Mouse (Mus musculus) right cerebral cortex, postnatal 25 days (tissue): Measurements from ENCODE around the gene Mrgprx2.
"Not testable (repeated sequence)": the region's sequence is repeated elsewhere in the genome, so short reads cannot be mapped to it uniquely, and the experiment has no call there.

Experiments
- DNase-seq: peaks from one replicate; pipeline ENCODE4 v3.0.0; 2022

The Mrgprx2 gene

GRCm38 (mm10) chr7:48499221-48499620, at the start of gene Mrgprx2:
Gene Mrgprx2, minus strand, starts transcription at chr7:48499321.
- DNase-seq: no peak

DNA sequence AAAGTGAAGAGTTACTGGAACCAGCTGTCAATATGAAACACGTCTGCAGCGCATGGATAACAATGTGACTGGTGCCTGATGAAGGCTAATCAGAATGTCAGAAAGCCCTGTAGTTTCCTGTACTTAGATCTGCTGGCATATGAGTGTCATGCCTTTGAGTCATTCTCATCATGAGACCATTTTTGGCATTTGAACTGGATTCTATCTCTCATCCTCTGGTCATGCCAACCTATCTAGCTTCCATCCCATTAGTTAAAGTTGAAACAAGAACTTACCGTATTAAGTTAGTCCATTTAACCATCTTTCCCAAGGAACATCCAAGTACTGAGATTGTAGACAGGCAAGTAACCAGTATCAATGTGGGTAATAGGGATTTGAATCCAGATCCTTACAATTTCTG, 42.9 kb downstream of the Mrgprx2 start, which contains the start of gene Mrgprb1:
Mrgprb1 (minus strand) TSS at position 101 of the 400 bp plus-strand sequence.
- no peak for DNase-seq

GRCm38 (mm10) chr7:48436581-48436980, 62.5 kb downstream of the Mrgprx2 start:
- no peak for DNase-seq

DNA sequence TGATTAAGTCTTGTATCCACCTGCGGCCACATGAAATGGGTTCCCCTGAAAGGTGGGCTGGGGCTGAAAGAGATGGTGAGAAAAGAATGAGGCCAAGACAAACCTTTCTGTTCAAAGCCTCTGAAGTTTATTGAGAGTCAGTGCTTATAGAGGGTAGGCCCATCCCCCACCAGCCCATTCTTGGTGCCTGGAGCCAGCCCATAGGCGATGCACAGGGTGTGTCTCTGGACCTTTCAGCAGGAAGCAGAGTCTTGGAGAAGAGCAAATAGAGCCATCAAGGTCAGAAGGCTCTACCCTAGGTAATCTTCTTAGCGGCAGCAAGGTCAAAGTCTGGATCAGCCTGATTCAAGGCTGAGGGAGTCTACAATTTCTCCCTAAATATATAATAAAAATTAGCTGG, 63.2 kb downstream of the Mrgprx2 start:
- DNase-seq: not testable (repeated sequence)
